Mouse (Mus musculus) embryonic facial prominence, embryonic 11.5 days (tissue): Measurements from ENCODE around the gene Tlr2. TPM values are rescaled to one million over a fixed set of nuclear protein-coding genes. Genes with fewer than 3 reads are reported as not detected.
A peak's percentile ranks its signal among the peaks of the same experiment; 100 is the strongest.

Experiments used
- ATAC-seq: fragments of 200-750 bp; cut with Nextera tagmentation; replicated peaks from 2 replicates; pipeline ENCODE4 v1.8.0; 2017; ENCODE audit warnings: low read depth; ENCODE audit not compliant: insufficient number of reproducible peaks, low FRiP score, low TSS enrichment
- DNase-seq: peaks from one replicate; pipeline ENCODE4 v3.0.0-alpha.2; 2015; ENCODE audit warnings: low spot score
- H3K27ac ChIP-seq: fragments of 300-500 bp; sonication (generic); replicated peaks from 2 replicates; pipeline ENCODE4 v1.5.1; 2014; ENCODE audit warnings: mild to moderate bottlenecking, low read depth, low read length, control low read depth
- H3K27me3 ChIP-seq: fragments of 300-500 bp; sonication (generic); 2 replicates; pipeline ENCODE4 v1.6.1; 2014; ENCODE audit warnings: mild to moderate bottlenecking, low read length, moderate library complexity, mixed read lengths; ENCODE audit not compliant: control insufficient read depth, insufficient read depth
- H3K36me3 ChIP-seq: fragments of 300-500 bp; sonication (generic); replicated peaks from 2 replicates; pipeline ENCODE4 v1.6.1; 2014; ENCODE audit warnings: low read depth, mild to moderate bottlenecking, low read length, moderate library complexity, mixed read lengths; ENCODE audit not compliant: control insufficient read depth, insufficient read depth
- H3K4me1 ChIP-seq: fragments of 300-500 bp; sonication (generic); 2 replicates; pipeline ENCODE4 v1.6.1; 2014; ENCODE audit warnings: low read length, mixed read lengths; ENCODE audit not compliant: control insufficient read depth, insufficient read depth
- H3K4me2 ChIP-seq: fragments of 300-500 bp; sonication (generic); 2 replicates; pipeline ENCODE4 v1.6.1; 2014; ENCODE audit warnings: low read depth, mild to moderate bottlenecking, control low read depth, low read length, moderate library complexity
- H3K4me3 ChIP-seq: fragments of 300-500 bp; sonication (generic); 2 replicates; pipeline ENCODE4 v1.5.1; 2014; ENCODE audit warnings: low read depth, low read length, control low read depth
- H3K9ac ChIP-seq: fragments of 300-500 bp; sonication (generic); replicated peaks from 2 replicates; pipeline ENCODE4 v1.6.1; 2014; ENCODE audit warnings: mild to moderate bottlenecking, control low read depth, low read length
- H3K9me3 ChIP-seq: fragments of 300-500 bp; sonication (generic); replicated peaks from 2 replicates; pipeline ENCODE4 v1.6.1; 2016; ENCODE audit warnings: mild to moderate bottlenecking, low read length, inconsistent platforms, mixed read lengths; ENCODE audit not compliant: control insufficient read depth
- WGBS: fragments of 180-500 bp; shearing (Covaris S2); extraction: QIAGEN DNeasy Blood & Tissue Kit; methylation state at CpG from one replicate; pipeline ENCODE4 v1.1.7; 2014; 5-methylcytosine and 5-hydroxymethylcytosine counted together
- polyA plus RNA-seq: library from polyadenylated mRNA; unstranded; fragments of >200 nt; fragmentation: Nextera tagmentation; extraction: Ambion mirVana; gene quantifications from 2 replicates; pipeline ENCODE4 v1.2.1, GENCODE M21; 2014

Gene Tlr2
- polyA plus RNA-seq, 1 experiment from 2014 or later: 3.1 TPM

DNA sequence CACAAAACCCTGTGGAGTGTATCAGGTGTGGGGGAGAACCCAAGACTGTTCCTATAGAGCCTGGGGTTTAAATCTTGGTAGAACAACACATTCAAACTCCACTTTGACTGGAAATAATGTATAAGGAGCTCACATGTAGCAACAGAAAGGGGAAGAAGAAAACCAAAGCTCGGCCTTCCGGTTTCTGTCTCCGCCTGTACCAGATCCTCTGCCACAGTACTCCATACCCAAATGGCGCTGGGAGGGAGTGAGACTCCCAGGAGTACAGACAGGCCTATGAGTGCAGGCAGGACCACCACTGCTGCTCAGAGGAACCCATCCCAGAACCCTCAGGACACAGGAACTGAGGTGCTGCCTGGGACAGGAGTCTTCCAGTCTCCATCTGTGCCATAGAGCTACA is 17.8 kb downstream of the Tlr2 start:
- 97% methylated on average over 4 of the region's 4 CpGs for WGBS
- Histone ChIP-seq H3K9me3 (no peaks in the 10 kb centered on the region), H3K4me3 (no peak overlapping the region), H3K9ac (no peak overlapping the region), H3K27ac (no peak overlapping the region), H3K27me3 (no peaks in the 10 kb centered on the region), H3K4me1 (no peaks in the 10 kb centered on the region), H3K36me3 (no peaks in the 10 kb centered on the region), H3K4me2 (no peak overlapping the region)
- ATAC-seq: no peak
- no peak for DNase-seq

DNA sequence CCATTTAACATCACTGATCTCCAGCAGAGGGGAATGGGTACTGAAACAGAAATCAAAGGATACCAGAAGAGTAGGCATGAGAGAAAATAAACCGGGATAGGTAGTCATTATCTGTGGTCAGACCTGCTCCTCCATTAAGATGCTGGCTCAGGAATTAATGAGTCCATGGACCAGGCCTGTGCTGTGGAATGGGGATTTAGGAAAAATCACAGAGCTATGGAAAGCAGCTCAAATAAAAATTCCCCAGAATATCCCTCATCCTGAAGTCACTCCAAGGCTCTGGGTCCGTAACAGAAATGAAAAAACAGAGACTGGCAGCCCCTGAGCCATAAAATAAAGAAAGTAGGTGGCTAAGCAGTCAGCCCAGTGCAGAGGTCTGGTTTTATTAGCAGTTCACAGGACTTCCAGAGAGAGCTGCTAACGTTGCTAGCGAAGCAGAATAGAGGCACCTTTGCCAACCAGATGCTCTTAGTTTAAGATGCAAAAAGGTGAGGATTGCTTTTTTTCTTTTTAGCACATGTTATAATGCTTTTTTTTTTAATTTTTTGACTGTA is 25.1 kb downstream of the Tlr2 start:
- no peak for DNase-seq
- WGBS: 85% methylated on average over 4 of the region's 4 CpGs

DNA sequence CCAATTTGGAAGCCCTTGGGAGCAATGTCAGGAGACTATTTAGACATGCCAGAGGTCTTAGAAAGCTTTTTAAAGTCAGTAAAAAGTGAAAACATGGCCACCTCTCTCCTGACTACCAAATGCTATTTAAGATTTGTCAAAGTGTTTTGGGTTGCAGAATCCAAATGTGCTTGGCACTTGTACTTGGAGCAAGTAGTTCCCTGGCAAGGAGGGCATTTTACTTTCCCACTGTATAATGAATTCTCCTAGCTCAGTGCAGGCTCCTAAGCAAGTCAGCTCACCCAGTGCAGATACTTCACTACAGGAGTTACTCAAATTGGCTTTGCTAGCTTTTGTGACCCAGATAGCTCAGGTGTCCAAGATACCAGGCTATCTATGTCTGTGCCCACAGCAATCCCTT is 28.7 kb downstream of the Tlr2 start:
- DNase-seq (no peak), ATAC-seq (no peak)
- H3K36me3 ChIP-seq: no peaks in the 10 kb centered on the region
- H3K27me3 ChIP-seq: no peaks in the 10 kb centered on the region
- H3K4me1 ChIP-seq: no peaks in the 10 kb centered on the region
- H3K27ac ChIP-seq: no peak overlapping the region
- no peak overlapping the region for H3K4me2 ChIP-seq
- no peak overlapping the region for H3K9ac ChIP-seq
- H3K4me3 ChIP-seq: no peak overlapping the region
- no peaks in the 10 kb centered on the region for H3K9me3 ChIP-seq

More for the DNA sequence above, 25.1 kb downstream of the Tlr2 start:
- Histone ChIP-seq H3K9ac (no peak overlapping the region), H3K27me3 (no peaks in the 10 kb centered on the region), H3K4me2 (no peak overlapping the region), H3K9me3 (no peaks in the 10 kb centered on the region), H3K4me3 (no peak overlapping the region), H3K4me1 (no peaks in the 10 kb centered on the region), H3K27ac (no peak overlapping the region), H3K36me3 (no peaks in the 10 kb centered on the region)
- ATAC-seq: no peak

DNA sequence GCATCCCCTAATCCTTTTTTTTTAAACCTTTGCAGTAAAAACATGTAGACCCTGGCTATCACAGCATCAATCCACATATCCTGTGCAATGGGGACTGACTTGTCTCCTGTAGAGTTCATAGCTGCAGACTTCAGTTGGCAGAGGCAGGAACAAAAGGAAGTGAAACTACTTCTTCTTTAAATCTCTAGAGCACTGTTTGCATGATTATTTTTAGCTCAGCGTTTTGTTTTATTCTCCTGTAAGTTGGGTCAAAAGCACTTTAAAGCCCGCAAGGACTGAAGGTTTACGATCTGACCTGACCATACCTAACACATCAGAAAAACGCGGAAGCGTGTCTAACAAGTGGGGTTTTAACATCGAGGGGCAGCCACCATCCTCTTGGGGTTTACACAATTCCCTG is 29.6 kb downstream of the Tlr2 start:
- Histone ChIP-seq H3K9ac (no peak overlapping the region), H3K4me1 (no peaks in the 10 kb centered on the region), H3K36me3 (no peaks in the 10 kb centered on the region), H3K4me2 (no peak overlapping the region), H3K27me3 (no peaks in the 10 kb centered on the region), H3K9me3 (no peaks in the 10 kb centered on the region), H3K27ac (no peak overlapping the region), H3K4me3 (no peak overlapping the region)
- WGBS: 77% methylated on average over 7 of the region's 7 CpGs
- ATAC-seq (no peak), DNase-seq (no peak)

DNA sequence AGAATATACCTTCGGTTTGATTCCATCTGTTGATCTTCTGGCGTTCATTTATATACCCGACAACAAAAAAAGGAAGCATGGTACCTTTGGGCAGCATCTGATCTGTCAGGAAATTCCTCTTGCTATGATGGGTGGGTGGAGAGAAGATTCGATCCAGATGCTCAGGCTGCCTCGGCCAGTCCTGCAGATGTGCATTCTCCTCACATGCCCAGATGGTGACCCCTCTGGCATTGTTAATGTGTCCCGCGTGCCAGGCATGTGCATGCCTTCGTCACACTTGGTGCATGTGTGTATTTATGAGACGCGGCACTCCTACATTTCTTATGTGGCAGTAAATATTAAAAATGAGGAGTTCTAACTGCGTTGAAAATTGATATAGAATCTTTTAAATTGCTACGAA is 33.1 kb downstream of the Tlr2 start:
- no peaks in the 10 kb centered on the region for H3K27me3 ChIP-seq
- H3K9ac ChIP-seq: no peak overlapping the region
- 54% methylated on average over 12 of the region's 12 CpGs for WGBS
- no peak overlapping the region for H3K27ac ChIP-seq
- no peak overlapping the region for H3K4me2 ChIP-seq
- H3K9me3 ChIP-seq: no peaks in the 10 kb centered on the region
- peak; percentile 77 for DNase-seq
- H3K4me1 ChIP-seq: no peaks in the 10 kb centered on the region
- H3K36me3 ChIP-seq: no peaks in the 10 kb centered on the region
- no peak for ATAC-seq
- H3K4me3 ChIP-seq: no peak overlapping the region

DNA sequence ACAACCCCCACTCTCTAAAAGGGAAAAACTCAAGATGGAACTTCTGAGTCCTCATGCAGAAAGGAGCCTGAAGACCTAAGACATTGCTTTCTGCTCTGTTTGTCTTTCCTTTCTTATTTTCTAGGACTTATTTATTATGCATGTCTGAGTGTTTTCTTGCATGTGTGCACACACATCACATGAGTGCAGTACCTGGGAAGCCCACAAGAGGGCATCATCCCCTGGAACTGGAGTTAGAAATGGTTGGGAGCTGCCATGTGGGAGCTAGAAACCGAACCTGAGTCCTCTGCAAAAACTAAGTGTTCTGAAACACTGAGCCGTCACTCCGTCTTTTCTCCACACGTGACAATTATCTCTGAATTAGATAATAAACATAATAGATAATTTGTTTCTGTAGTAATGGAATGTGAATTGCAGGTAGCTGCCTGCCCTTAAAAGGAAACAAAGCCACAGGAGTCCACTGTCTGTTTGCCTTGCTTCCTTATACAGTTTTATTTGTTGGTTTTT is 39.9 kb downstream of the Tlr2 start:
- DNase-seq: no peak
- no peak overlapping the region for H3K9ac ChIP-seq
- no peaks in the 10 kb centered on the region for H3K9me3 ChIP-seq
- no peaks in the 10 kb centered on the region for H3K36me3 ChIP-seq
- no peak overlapping the region for H3K4me3 ChIP-seq
- WGBS: 96% methylated on average over 4 of the region's 4 CpGs
- no peaks in the 10 kb centered on the region for H3K4me1 ChIP-seq
- ATAC-seq: no peak
- no peaks in the 10 kb centered on the region for H3K27me3 ChIP-seq
- no peak overlapping the region for H3K27ac ChIP-seq
- no peak overlapping the region for H3K4me2 ChIP-seq

DNA sequence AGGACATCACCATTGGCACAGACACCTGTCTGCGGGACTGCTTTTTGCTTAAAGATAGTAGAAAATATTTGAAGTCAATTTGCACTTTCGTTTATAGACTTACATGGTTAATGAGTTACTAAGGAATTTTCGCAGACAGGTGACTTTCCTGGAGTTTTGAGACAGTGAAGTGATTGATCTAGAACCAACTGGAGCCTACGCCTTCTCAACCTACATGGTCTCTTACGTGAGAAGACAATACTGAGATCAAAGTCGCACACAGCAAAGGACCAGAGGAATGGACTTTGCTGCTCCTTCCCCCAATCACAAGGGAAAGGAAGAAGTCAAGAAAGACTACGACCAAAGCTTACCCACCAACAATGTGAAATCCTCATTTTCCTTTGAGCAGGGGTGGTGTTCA is 42.1 kb downstream of the Tlr2 start:
- DNase-seq: no peak
- 92% methylated on average over 7 of the region's 7 CpGs for WGBS
- ATAC-seq: no peak
- Histone ChIP-seq H3K4me2 (no peak overlapping the region), H3K27me3 (no peaks in the 10 kb centered on the region), H3K27ac (no peak overlapping the region), H3K9ac (no peak overlapping the region), H3K4me1 (no peaks in the 10 kb centered on the region), H3K36me3 (no peaks in the 10 kb centered on the region), H3K9me3 (no peaks in the 10 kb centered on the region), H3K4me3 (no peak overlapping the region)

DNA sequence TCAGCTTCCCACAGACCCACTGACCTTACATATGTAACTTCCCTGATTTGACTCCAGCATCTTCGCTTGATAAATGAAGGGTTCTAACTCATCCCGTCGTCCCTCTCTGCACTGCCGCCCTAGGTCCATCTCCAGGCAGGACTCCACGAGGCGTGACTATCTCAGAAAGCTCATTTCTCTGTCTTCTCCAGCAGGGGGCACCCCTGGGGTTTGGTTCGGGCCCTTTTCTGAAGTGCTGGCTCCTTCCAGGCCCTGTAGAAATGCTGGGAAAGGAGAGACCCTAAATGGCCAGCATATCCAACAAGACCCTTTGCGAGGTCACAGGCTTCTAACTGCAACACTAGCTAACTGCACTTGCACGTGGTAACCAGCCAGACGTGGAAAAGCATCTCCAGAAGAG is 43.7 kb downstream of the Tlr2 start:
- no peak overlapping the region for H3K9ac ChIP-seq
- 5% methylated on average over 10 of the region's 10 CpGs for WGBS
- H3K9me3 ChIP-seq: no peaks in the 10 kb centered on the region
- H3K36me3 ChIP-seq: no peaks in the 10 kb centered on the region
- no peaks in the 10 kb centered on the region for H3K27me3 ChIP-seq
- DNase-seq (peak; percentile 84), ATAC-seq (peak; percentile 54; the same call in 1 of the 2 replicates)
- H3K4me2 ChIP-seq: 0 out of 2 replicates have a peak overlapping the region, but pooled peaks have one; percentile 19
- H3K4me3 ChIP-seq: no peak overlapping the region
- no peak overlapping the region for H3K27ac ChIP-seq
- no peaks in the 10 kb centered on the region for H3K4me1 ChIP-seq
